Mouse (Mus musculus) layer of hippocampus, adult 8-10 months (tissue): ENCODE data around the gene Fscn1. TPM values are rescaled to one million over a fixed set of nuclear protein-coding genes. Genes with fewer than 3 reads are reported as not detected.
A peak's percentile ranks its signal among the peaks of the same experiment; 100 is the strongest.

Experiments used
- DNase-seq, 2 experiments: peaks; one replicate each; pipeline ENCODE4 v3.0.0; 2022; ENCODE audit warnings: low spot score in 2 of 2
- total RNA-seq, 4 experiments: library from RNA; stranded (reverse); gene quantifications; 2 replicates each; pipeline ENCODE4 v1.2.4; 2022

Gene Fscn1
- total RNA-seq, 4 experiments from 2014 or later, result 150 to 174 (median 163) TPM

GRCm38 (mm10) chr5:142935642-142936335 lies 24.4 kb upstream of the Fscn1 start:
- DNase-seq, result peak; percentile 75 to 84

GRCm38 (mm10) chr5:142936336-142936719 lies 23.8 kb upstream of the Fscn1 start:
- peak; percentile 61 to 86 for DNase-seq

GRCm38 (mm10) chr5:142937956-142938727 lies 22.0 kb upstream of the Fscn1 start:
- no peak for DNase-seq

- no peak for DNase-seq
These were observed 19.8 kb upstream of the Fscn1 start for GRCm38 (mm10) chr5:142940393-142940792.

- no peak for DNase-seq
These were observed 15.0 kb upstream of the Fscn1 start for GRCm38 (mm10) chr5:142944979-142945682.

- no peak for DNase-seq
These were observed 12.7 kb upstream of the Fscn1 start for GRCm38 (mm10) chr5:142947460-142947859.

GRCm38 (mm10) chr5:142949580-142949979 lies 10.6 kb upstream of the Fscn1 start:
- DNase-seq, result no peak

GRCm38 (mm10) chr5:142950405-142950804 lies 9.7 kb upstream of the Fscn1 start:
- DNase-seq, result no peak

- DNase-seq, result no peak
These were observed 6.5 kb upstream of the Fscn1 start for GRCm38 (mm10) chr5:142953641-142954040.

- no peak for DNase-seq
These were observed 3.0 kb upstream of the Fscn1 start for GRCm38 (mm10) chr5:142956956-142957703.

- no peak for DNase-seq
These were observed 1.7 kb upstream of the Fscn1 start for GRCm38 (mm10) chr5:142958464-142958863.

GRCm38 (mm10) chr5:142959156-142959555 lies 987 bp upstream of the Fscn1 start:
- no peak for DNase-seq

- DNase-seq, result no peak
These were observed 680 bp downstream of the Fscn1 start for GRCm38 (mm10) chr5:142960775-142961271.

- DNase-seq, result no peak
These were observed 1.3 kb downstream of the Fscn1 start for GRCm38 (mm10) chr5:142961398-142961880.

- no peak for DNase-seq
These were observed 1.8 kb downstream of the Fscn1 start for GRCm38 (mm10) chr5:142961881-142962443.

- no peak for DNase-seq
These were observed 2.4 kb downstream of the Fscn1 start for GRCm38 (mm10) chr5:142962444-142962961.

GRCm38 (mm10) chr5:142963003-142963704 lies 3.0 kb downstream of the Fscn1 start:
- DNase-seq, result peak in 1 of 2 experiments; percentile 57

- peak in 1 of 2 experiments; percentile 67 for DNase-seq
These were observed 3.8 kb downstream of the Fscn1 start for GRCm38 (mm10) chr5:142963705-142964494.

GRCm38 (mm10) chr5:142964650-142965049 lies 4.5 kb downstream of the Fscn1 start:
- no peak for DNase-seq
